10 mouse cellular contexts compared by ENCODE assay signal in the genomic region with DNA sequence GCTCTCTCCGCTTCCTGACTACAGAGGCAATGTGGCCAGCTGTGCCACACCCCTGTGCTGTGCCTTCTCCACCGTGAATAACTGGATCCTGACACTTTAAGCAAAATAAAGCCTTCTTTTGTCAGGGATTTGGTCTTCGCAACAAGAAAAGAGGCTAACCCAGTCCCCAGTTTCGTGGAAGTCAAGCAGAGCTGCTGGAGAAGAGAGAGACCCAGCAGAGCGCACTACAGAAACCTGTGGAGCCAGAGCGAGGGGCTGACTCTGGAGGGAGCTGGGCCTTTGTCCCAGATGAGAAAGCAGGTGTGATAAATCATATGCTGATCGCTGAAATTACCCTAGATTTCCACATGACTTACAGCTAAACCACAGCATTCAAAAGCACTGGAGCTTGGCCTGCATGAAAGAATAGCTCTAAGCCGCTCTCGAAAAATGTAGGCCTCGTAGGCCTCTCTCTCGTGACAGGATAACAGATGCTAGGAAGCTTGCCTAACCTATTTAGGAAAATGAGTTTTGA. TPM values are rescaled to one million over a fixed set of nuclear protein-coding genes. Genes with fewer than 3 reads are reported as not detected.
DNase-seq lines count a peak whose midpoint lies in the region; ATAC-seq and TF ChIP-seq lines count a peak whose summit lies in the region.
"Had no signal": no experiment of that assay in that cellular context is flagged by ENCODE, and none has a peak within 500 bp of the region (broad histone marks: within the 10 kb centered on the region; RNA-seq: fewer than 3 reads in every experiment).

No protein-coding gene starts in this region.

- H3K9me3 ChIP-seq in heart, postnatal 0 days (replicated peaks; ENCODE audit: control insufficient read depth, low read length) = no peaks in the 10 kb centered on the region
- H3K9me3 ChIP-seq in embryonic facial prominence, embryonic 14.5 days (ENCODE audit: control insufficient read depth, low read length) = no peaks in the 10 kb centered on the region
- no peaks in the 10 kb centered on the region for H3K9me3 ChIP-seq in limb, embryonic 15.5 days
- no peaks in the 10 kb centered on the region for H3K9me3 ChIP-seq in stomach, embryonic 15.5 days

- H3K4me1 ChIP-seq in heart, postnatal 0 days (ENCODE audit: control insufficient read depth, insufficient read depth) = no peaks in the 10 kb centered on the region
- peaks cover 5% of the 10 kb centered on the region for H3K4me1 ChIP-seq in embryonic facial prominence, embryonic 14.5 days (ENCODE audit: control insufficient read depth, insufficient read depth, low read length)
- peaks cover 4% of the 10 kb centered on the region; the same call in 1 of the 2 replicates for H3K4me1 ChIP-seq in limb, embryonic 15.5 days
- H3K4me1 ChIP-seq in stomach, embryonic 15.5 days = peaks cover 7% of the 10 kb centered on the region

- DNase-seq in heart, postnatal 0 days (ENCODE audit: low spot score) = no peak
- DNase-seq in heart, postnatal 36 days = no peak
- peak; percentile 86 for DNase-seq in embryonic facial prominence, embryonic 14.5 days (ENCODE audit: low spot score)
- DNase-seq in gastrocnemius, postnatal 4 days (ENCODE audit: low spot score in 2 of 2) = no peak
- DNase-seq in heart, adult 9 months (ENCODE audit: low spot score in 2 of 2) = no peak
- no peak for DNase-seq in heart, adult 11 months
- DNase-seq: right cerebral cortex, adult 18-20 months had no signal

- no peaks in the 10 kb centered on the region for H3K36me3 ChIP-seq in heart, postnatal 0 days (replicated peaks; ENCODE audit: control insufficient read depth, insufficient read depth, low read length)
- H3K36me3 ChIP-seq in embryonic facial prominence, embryonic 14.5 days (ENCODE audit: control insufficient read depth, insufficient read depth, low read length) = no peaks in the 10 kb centered on the region
- no peaks in the 10 kb centered on the region for H3K36me3 ChIP-seq in limb, embryonic 15.5 days
- no peaks in the 10 kb centered on the region for H3K36me3 ChIP-seq in stomach, embryonic 15.5 days

- H3K27ac ChIP-seq in heart, postnatal 0 days (ENCODE audit: low read depth) = peak overlapping the region; percentile 3; the same call in 1 of the 2 replicates
- peak overlapping the region; percentile 75 for H3K27ac ChIP-seq in embryonic facial prominence, embryonic 14.5 days (replicated peaks; ENCODE audit: low read depth, low read length)
- peak overlapping the region; percentile 38; the same call in 1 of the 2 replicates for H3K27ac ChIP-seq in limb, embryonic 15.5 days
- H3K27ac ChIP-seq in stomach, embryonic 15.5 days = peak overlapping the region; percentile 52

- ATAC-seq in heart, postnatal 0 days (ENCODE audit: insufficient read depth, low read depth) = no peak
- ATAC-seq in embryonic facial prominence, embryonic 14.5 days (ENCODE audit: low read depth) = peak; percentile 89
- ATAC-seq in limb, embryonic 15.5 days (ENCODE audit: insufficient number of reproducible peaks, low FRiP score, low TSS enrichment, low read depth) = no peak
- peak; percentile 20; the same call in 1 of the 2 replicates for ATAC-seq in stomach, embryonic 15.5 days (ENCODE audit: insufficient read depth, low FRiP score, low read depth)

- H3K4me2 ChIP-seq in heart, postnatal 0 days (ENCODE audit: low read depth, low read length) = no peak overlapping the region
- no peak overlapping the region for H3K4me2 ChIP-seq in embryonic facial prominence, embryonic 14.5 days (ENCODE audit: low read depth, low read length)
- no peak overlapping the region for H3K4me2 ChIP-seq in limb, embryonic 15.5 days
- no peak overlapping the region for H3K4me2 ChIP-seq in stomach, embryonic 15.5 days

- 69% methylated on average over 11 of the region's 11 CpGs for WGBS in heart, postnatal 0 days
- 30% methylated on average over 11 of the region's 11 CpGs for WGBS in embryonic facial prominence, embryonic 14.5 days
- WGBS in limb, embryonic 15.5 days = 45% methylated on average over 11 of the region's 11 CpGs
- WGBS in stomach, embryonic 15.5 days = 42% methylated on average over 11 of the region's 11 CpGs

- no peak for TF ChIP-seq CTCF in heart, postnatal 0 days (IDR thresholded peaks at IDR 0.05; ENCODE audit: low read depth)

- intact Hi-C loops in heart, postnatal 36 days (cut with DNase I) = no loop called here

- H3K9ac ChIP-seq in heart, postnatal 0 days (replicated peaks; ENCODE audit: low read depth, low read length) = no peak overlapping the region
- peak overlapping the region; percentile 16; the same call in 1 of the 2 replicates for H3K9ac ChIP-seq in embryonic facial prominence, embryonic 14.5 days (ENCODE audit: low read depth, low read length)
- no peak overlapping the region for H3K9ac ChIP-seq in limb, embryonic 15.5 days
- H3K9ac ChIP-seq in stomach, embryonic 15.5 days = no peak overlapping the region

- TF ChIP-seq EP300 in heart, postnatal 0 days (IDR thresholded peaks at IDR 0.05; ENCODE audit: low read depth) = no peak

- no peaks in the 10 kb centered on the region for H3K27me3 ChIP-seq in heart, postnatal 0 days (ENCODE audit: control insufficient read depth, insufficient read depth, low read length)
- no peaks in the 10 kb centered on the region for H3K27me3 ChIP-seq in embryonic facial prominence, embryonic 14.5 days (replicated peaks; ENCODE audit: control insufficient read depth, insufficient read depth, low read length)
- no peaks in the 10 kb centered on the region for H3K27me3 ChIP-seq in limb, embryonic 15.5 days
- H3K27me3 ChIP-seq in stomach, embryonic 15.5 days (replicated peaks) = no peaks in the 10 kb centered on the region

- H3K4me3 ChIP-seq in heart, postnatal 0 days (ENCODE audit: low read depth, low read length) = no peak overlapping the region
- no peak overlapping the region for H3K4me3 ChIP-seq in embryonic facial prominence, embryonic 14.5 days (ENCODE audit: low read depth, low read length)
- H3K4me3 ChIP-seq in limb, embryonic 15.5 days = no peak overlapping the region
- H3K4me3 ChIP-seq in stomach, embryonic 15.5 days (replicated peaks) = no peak overlapping the region

RNA-seq across cellular contexts. Expression of a gene that starts 16.9 kb away (rescaled TPM):
- total RNA-seq in heart, postnatal 0 days (2014; rRNA removed; ENCODE audit: low replicate concordance) = 0.43 TPM in 1 of 2 replicates, not detected in the other
- polyA plus RNA-seq in heart, postnatal 0 days (2015; fragmentation: Nextera tagmentation; extraction: Ambion mirVana) = 0.10 and 0.11 TPM in 2 replicates
- total RNA-seq in heart, postnatal 36 days (2021) = under 1 TPM in 1 of 2 experiments, not detected in 1; 0.05 TPM
- polyA plus RNA-seq in embryonic facial prominence, embryonic 14.5 days (2014; fragmentation: Nextera tagmentation; extraction: Ambion mirVana) = 3.2 and 3.6 TPM in 2 replicates
- polyA plus RNA-seq in limb, embryonic 15.5 days (2015; fragmentation: Nextera tagmentation; extraction: Ambion mirVana) = 5.7 and 5.8 TPM in 2 replicates
- polyA plus RNA-seq in stomach, embryonic 15.5 days (2015; fragmentation: Nextera tagmentation; extraction: Ambion mirVana) = 5.7 and 6.1 TPM in 2 replicates
- under 1 TPM; 0.10 TPM for total RNA-seq in gastrocnemius, postnatal 4 days (2021)
- total RNA-seq: gastrocnemius, adult 8-10 months had no signal

RNA-seq across cellular contexts. Expression of a gene that starts 38.6 kb away (rescaled TPM):
- 14.1 and 21.8 TPM in 2 replicates for total RNA-seq in heart, postnatal 0 days (2014; rRNA removed; ENCODE audit: low replicate concordance)
- 17.5 and 18.0 TPM in 2 replicates for polyA plus RNA-seq in heart, postnatal 0 days (2015; fragmentation: Nextera tagmentation; extraction: Ambion mirVana)
- 10 to 100 TPM; 39.4 to 42.8 TPM for total RNA-seq in heart, postnatal 36 days (2021)
- polyA plus RNA-seq in embryonic facial prominence, embryonic 14.5 days (2014; fragmentation: Nextera tagmentation; extraction: Ambion mirVana) = 22.5 and 23.8 TPM in 2 replicates
- polyA plus RNA-seq in limb, embryonic 15.5 days (2015; fragmentation: Nextera tagmentation; extraction: Ambion mirVana) = 23.4 and 23.6 TPM in 2 replicates
- polyA plus RNA-seq in stomach, embryonic 15.5 days (2015; fragmentation: Nextera tagmentation; extraction: Ambion mirVana) = 26.8 and 28.5 TPM in 2 replicates
- 10 to 100 TPM; 30.7 to 36.4 TPM for total RNA-seq in gastrocnemius, postnatal 4 days (2021)

Comparison
In these comparisons a context has a peak if more than half of its experiments do, and no peak if none do; other contexts are left out.
1. ATAC-seq: peak in embryonic facial prominence, embryonic 14.5 days (single experiment) and stomach, embryonic 15.5 days (single experiment); none in heart, postnatal 0 days (single experiment) and limb, embryonic 15.5 days (single experiment).
2. H3K27ac ChIP-seq: peak in every context shown above with its lines; median percentile 75 in embryonic facial prominence, embryonic 14.5 days; 52 in stomach, embryonic 15.5 days; 38 in limb, embryonic 15.5 days; 3 in heart, postnatal 0 days.